Mouse (Mus musculus) small intestine, adult 10 weeks (tissue): ENCODE data around the gene Nhlrc3. TPM values are rescaled to one million over a fixed set of nuclear protein-coding genes. Genes with fewer than 3 reads are reported as not detected.

Source experiments
- polyA plus RNA-seq: library from polyadenylated mRNA; stranded (reverse); fragments of 350-450 nt; fragmentation: Illumina TruSeq; extraction: RNeasy Lipid Tissue Mini Kit (QIAGEN cat#74804); gene quantifications from one replicate; pipeline ENCODE4 v1.2.3, GENCODE M21; 2014; ENCODE audit warnings: low replicate concordance

The Nhlrc3 gene
- polyA plus RNA-seq = 17.0 TPM

DNA sequence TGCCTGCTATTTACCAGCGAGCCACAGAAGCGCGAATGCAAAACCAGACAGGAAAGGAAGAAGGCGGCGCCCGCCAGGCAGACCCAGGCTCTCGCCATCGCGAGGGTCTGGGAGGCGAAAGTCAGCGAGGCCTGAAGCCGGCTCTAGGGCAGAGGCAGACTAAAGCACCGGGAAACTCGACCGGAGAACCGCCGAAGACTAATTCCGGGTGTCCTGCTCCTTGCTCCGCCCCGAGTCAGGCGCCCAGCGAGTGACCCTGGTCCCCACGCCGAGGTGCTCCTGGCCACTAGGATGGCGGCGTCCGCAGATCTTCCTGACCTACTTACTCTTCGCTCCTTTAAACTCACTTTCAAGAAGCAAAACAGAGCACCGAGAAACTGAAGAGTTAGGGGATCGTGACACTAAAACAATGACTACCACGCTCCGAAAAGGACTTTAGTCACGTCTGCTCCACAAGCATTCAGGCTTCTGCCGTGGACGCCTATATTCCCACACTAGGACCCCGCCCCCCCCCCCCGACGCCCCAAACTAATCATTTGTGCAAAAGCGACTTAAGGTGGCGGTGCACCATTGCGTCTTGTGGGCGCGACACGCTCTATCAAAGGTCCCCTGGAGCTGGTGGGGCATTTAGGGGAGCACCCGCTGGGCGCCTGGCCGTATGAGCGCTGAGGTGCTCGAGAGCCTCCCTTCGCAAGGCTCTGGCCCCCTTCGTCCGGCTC lies at the start of gene Nhlrc3, which contains the start of gene Proser1:
TSS of gene Nhlrc3 (minus strand) at position 287 of the 719 bp plus-strand sequence.
TSS of gene Proser1 (plus strand) at position 621 of the 719 bp plus-strand sequence.

DNA sequence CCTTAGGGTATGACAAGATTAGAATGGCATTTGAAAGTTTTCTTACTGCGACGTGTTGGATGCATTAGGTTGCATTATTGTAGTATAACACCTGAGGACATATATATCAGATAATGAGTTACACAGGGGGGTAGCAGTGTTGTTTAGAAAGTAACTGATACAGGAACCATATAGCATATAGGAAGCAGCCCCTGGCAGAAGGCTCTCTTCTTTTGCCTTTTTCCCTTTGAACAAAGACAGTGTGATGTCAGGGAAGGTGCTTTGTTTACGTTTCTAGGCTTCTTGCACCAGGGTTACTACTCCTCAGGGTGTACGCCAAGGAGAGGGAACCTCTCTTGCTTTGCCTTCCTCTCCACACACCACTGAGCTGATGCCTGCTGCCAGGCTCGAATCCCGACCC lies 25.2 kb upstream of the Nhlrc3 start, which contains the start of gene Stoml3:
TSS of gene Stoml3 (plus strand) at position 301 of the 400 bp plus-strand sequence.

Other genes with a start within 250 kb of the Nhlrc3 start
- gene Proser1, start 334 bp upstream of the Nhlrc3 start, polyA plus RNA-seq = 13.0 TPM
- not detected for gene Stoml3, start 25.3 kb upstream of the Nhlrc3 start, polyA plus RNA-seq
- gene Frem2, start 194.0 kb upstream of the Nhlrc3 start, polyA plus RNA-seq = 0.41 TPM